Mouse (Mus musculus) activated CD4-positive, CD25-positive, alpha-beta regulatory T cell (primary cell): Measurements from ENCODE around the gene Foxm1. TPM values are rescaled to one million over a fixed set of nuclear protein-coding genes. Genes with fewer than 3 reads are reported as not detected.

Source experiments
- polyA plus RNA-seq, 2 experiments: library from polyadenylated mRNA; unstranded; fragments of 100-300 nt; shearing (Covaris generic); gene quantifications; one replicate each; pipeline ENCODE4 v1.2.1; 2017

Gene Foxm1
- polyA plus RNA-seq: 10 to 100 TPM in 1 of 2 experiments, 1 to 10 TPM in 1; 8.6 to 12.7 TPM

DNA sequence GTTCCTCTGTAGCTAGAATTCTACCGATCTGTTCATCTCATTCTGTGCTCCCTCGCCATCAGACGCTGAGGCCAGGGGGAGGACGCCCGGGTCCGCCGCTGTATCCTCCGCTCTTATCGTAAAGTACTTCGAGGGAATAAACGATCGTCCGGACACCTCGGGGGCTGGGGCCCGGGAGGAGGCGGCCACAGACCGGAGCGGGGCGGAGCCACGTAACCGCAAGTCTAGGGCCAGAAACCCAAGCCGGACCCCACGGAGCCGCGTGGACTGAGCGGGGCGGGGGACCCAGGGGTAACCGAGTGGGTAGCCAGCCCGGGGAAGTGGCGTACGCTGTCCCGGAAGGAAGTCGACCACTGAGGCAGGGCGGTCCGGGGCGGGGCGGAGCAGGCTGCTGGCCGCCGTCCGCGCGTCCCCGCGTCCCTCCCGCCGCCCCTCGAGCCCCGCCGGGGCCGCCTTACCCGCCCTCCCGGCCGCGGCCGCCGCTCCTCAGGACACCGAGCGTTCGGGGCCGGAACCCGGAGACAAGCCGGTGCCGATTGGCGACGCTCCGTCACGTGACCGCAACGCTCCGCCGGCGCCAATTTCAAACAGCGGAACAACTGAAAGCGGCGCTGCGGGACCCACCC lies at the start of gene Foxm1, which contains the start of gene Rhno1:
TSS of gene Foxm1 (plus strand) at position 587 of the 626 bp plus-strand sequence.
TSS of gene Rhno1 (minus strand) at position 531 of the 626 bp plus-strand sequence.

DNA sequence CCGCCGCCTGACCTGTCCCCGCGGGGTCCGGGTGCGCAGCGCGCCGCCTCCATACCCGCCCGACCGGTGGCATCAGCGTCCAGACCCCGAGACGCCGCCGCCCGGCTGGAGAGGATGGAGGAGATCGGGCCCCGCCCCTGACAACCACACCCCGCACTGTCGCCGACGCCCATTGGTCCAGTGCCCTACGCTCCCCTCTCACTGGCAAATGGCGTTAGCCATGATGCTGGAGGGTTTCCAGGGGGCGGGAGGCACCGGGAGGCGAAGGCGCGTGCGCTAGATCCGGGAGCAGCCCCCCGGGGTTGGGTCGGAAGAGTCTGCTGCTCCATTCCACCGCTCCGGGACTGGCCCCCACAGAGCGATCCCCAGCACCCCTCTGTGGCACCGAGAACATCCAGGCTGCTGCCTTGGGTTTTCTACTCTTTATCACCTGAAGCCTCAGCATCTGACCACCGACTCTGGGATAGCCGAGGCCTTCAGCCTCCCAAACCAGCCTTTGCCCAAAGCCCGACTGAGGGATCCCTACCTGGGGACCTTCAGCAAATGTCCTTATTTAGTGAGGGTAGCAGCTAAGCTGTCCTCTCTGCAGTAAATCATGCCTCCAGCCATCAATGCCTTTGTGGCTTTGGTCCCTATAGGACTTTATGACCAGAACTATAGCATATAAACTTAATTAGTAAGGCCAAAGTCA lies 6.9 kb upstream of the Foxm1 start, which contains the start of gene Tulp3:
TSS of gene Tulp3 (minus strand) at position 126 of the 691 bp plus-strand sequence.

DNA sequence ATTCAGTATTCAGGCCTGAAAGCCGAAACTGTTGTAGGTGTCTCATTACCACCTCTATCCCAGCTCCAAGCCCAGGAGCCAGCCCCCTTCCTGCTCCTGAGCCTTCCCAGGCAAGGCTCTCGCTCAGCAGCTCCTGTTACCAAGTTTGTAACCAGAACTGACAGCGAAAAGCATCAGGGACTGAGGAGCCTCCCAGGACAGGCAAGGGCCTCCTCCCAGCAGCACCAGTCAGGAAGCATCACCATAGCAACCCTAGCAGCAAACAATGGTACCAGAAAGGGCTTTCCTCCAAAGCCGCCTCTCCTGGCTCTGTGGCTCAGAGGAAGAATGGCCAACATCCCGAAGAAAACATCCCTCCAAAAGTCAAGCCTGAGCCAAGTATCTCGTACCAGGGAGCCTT lies 12.4 kb downstream of the Foxm1 start, which contains the start of the genes Tex52 and Gm44596:
TSS of gene Tex52 (plus strand) at position 265 of the 400 bp plus-strand sequence.
TSS of gene Gm44596 (plus strand) at position 312 of the 400 bp plus-strand sequence.

DNA sequence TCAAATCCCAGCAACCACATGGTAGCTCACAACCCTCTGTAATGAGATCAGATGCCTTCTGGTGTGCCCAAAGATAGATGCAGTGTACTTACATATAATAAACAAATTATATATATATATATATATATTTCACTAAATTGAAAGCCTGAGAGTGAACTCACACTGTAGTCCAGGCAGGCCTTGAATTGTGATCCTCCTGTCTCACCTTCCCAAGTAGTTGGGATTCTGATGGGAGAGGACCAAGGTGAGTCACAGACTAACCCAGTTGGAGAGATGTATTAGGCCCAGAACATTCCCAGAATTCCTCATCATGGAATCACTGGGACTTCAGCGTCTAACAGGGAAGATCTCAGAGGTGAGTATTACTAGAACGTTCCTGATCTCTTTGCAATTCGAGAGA lies 36.2 kb downstream of the Foxm1 start, which contains the start of gene Nrip2:
TSS of gene Nrip2 (plus strand) at position 301 of the 400 bp plus-strand sequence.

DNA sequence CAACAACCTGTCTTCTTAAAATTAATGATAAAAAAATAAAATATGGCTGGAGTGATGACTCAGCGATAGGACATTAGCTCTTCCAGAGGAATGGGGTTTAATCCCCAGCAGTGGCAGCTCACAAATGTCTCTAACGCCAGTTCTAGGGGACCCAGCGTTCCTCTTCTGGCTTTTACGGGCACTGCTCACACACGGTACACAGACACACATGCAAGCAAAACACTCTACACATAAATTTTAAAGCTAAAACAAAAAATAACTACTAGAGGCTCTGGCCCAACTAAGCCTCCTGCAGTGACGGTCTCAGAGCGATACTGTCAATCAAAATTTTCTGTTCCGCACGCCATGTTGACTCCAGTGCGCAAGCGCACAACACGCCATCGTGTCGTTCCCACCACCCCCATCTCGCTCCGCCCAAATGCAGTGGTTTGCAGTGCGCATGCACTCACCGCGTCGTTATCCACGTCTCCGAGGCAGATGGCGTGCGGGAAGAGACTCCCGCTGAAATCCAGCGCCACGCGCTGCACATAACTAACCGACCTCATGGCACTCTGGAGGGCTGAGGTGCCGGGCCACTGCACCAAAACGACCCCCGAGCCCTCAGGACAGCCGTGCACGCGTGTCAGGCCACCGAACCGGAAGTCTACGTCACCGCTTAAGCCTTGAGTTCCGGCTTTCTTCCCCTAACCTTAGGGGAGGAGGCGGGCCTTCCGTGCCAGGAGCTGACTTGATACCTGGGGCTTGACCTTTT lies 61.7 kb downstream of the Foxm1 start, which contains the start of gene Itfg2:
TSS of gene Itfg2 (minus strand) at position 663 of the 751 bp plus-strand sequence.

Other genes with a start within 250 kb of the Foxm1 start
- 10 to 100 TPM in 1 of 2 experiments, 1 to 10 TPM in 1; 3.1 to 33.7 TPM for gene Tspan9, start 219.4 kb upstream of the Foxm1 start, polyA plus RNA-seq
- not detected for gene Tead4, start 62.1 kb upstream of the Foxm1 start, polyA plus RNA-seq
- gene Tulp3, start 7.1 kb upstream of the Foxm1 start, polyA plus RNA-seq: 1 to 10 TPM; 1.1 to 2.3 TPM
- 10 to 100 TPM; 59.5 to 68.6 TPM for gene Rhno1, start 56 bp upstream of the Foxm1 start, polyA plus RNA-seq
- gene Tex52, start 12.5 kb downstream of the Foxm1 start, polyA plus RNA-seq: under 1 TPM in 1 of 2 experiments, not detected in 1; 0.19 TPM
- not detected for gene Gm44596, start 12.5 kb downstream of the Foxm1 start, polyA plus RNA-seq
- gene Nrip2, start 36.3 kb downstream of the Foxm1 start, polyA plus RNA-seq: 1 to 10 TPM in 1 of 2 experiments, under 1 TPM in 1; 0.88 to 1.2 TPM
- 10 to 100 TPM; 21.9 to 28.9 TPM for gene Itfg2, start 62.0 kb downstream of the Foxm1 start, polyA plus RNA-seq
- gene Fkbp4, start 75.7 kb downstream of the Foxm1 start, polyA plus RNA-seq: 100 to 1,000 TPM; 106 to 117 TPM
- gene Pzp, start 163.8 kb downstream of the Foxm1 start, polyA plus RNA-seq: under 1 TPM in 1 of 2 experiments, not detected in 1; 0.55 TPM
- under 1 TPM; 0.06 to 0.57 TPM for gene A2ml1, start 218.6 kb downstream of the Foxm1 start, polyA plus RNA-seq